Comparison of ENCODE assay signal across 9 mouse cellular contexts in genomic region chr13:43615194-43615576, GRCm38 (mm10). TPM values are rescaled to one million over a fixed set of nuclear protein-coding genes. Genes with fewer than 3 reads are reported as not detected.
A peak's percentile ranks its signal among the peaks of the same experiment; 100 is the strongest.
DNase-seq lines count a peak whose midpoint lies in the region; ATAC-seq and TF ChIP-seq lines count a peak whose summit lies in the region.
"Had no signal": no experiment of that assay in that cellular context is flagged by ENCODE, and none has a peak within 500 bp of the region (broad histone marks: within the 10 kb centered on the region; RNA-seq: fewer than 3 reads in every experiment).

No protein-coding gene starts in this region.

- peak overlapping the region; percentile 75 for H3K4me3 ChIP-seq in heart, embryonic 11.5 days (ENCODE audit: low read depth, low read length)
- H3K4me3 ChIP-seq in hindbrain, embryonic 16.5 days (ENCODE audit: low read length), result peak overlapping the region; percentile 95
- peak overlapping the region; percentile 82 for H3K4me3 ChIP-seq in midbrain, postnatal 0 days (ENCODE audit: low read depth, low read length)

- DNase-seq in heart, postnatal 25 days (ENCODE audit: low spot score), result no peak
- peak; percentile 61 for DNase-seq in ZHBTc4 (ENCODE audit: low read depth, low spot score)
- DNase-seq in midbrain, postnatal 0 days (ENCODE audit: low spot score), result no peak
- no peak for DNase-seq in spleen, adult 18-20 months
- no peak for DNase-seq in frontal cortex, postnatal 10 days (ENCODE audit: low spot score in 2 of 2)
- no peak for DNase-seq in urinary bladder, postnatal 10 days (ENCODE audit: low spot score)

- 22% methylated on average over 9 of the region's 9 CpGs for WGBS in heart, embryonic 11.5 days (ENCODE audit: insufficient replicate concordance)
- 15% methylated on average over 9 of the region's 9 CpGs for WGBS in hindbrain, embryonic 16.5 days
- WGBS in midbrain, postnatal 0 days, result 8% methylated on average over 9 of the region's 9 CpGs

- ATAC-seq in heart, embryonic 11.5 days (replicated peaks; ENCODE audit: insufficient number of reproducible peaks, low FRiP score, low TSS enrichment), result no peak
- peak; percentile 40 for ATAC-seq in hindbrain, embryonic 16.5 days
- ATAC-seq in midbrain, postnatal 0 days (ENCODE audit: low FRiP score), result no peak

- no peak for TF ChIP-seq CTCF in midbrain, postnatal 0 days (IDR thresholded peaks at IDR 0.05)

- H3K9me3 ChIP-seq in heart, embryonic 11.5 days (replicated peaks; ENCODE audit: control insufficient read depth, low read length), result no peaks in the 10 kb centered on the region
- H3K9me3 ChIP-seq in hindbrain, embryonic 16.5 days (ENCODE audit: control insufficient read depth, low read length), result no peaks in the 10 kb centered on the region
- no peaks in the 10 kb centered on the region for H3K9me3 ChIP-seq in midbrain, postnatal 0 days (ENCODE audit: low read length)
- H3K9me3 ChIP-seq: G1E had no signal

- H3K4me2 ChIP-seq in heart, embryonic 11.5 days, result peak overlapping the region; percentile 93
- peak overlapping the region; percentile 84 for H3K4me2 ChIP-seq in hindbrain, embryonic 16.5 days (ENCODE audit: low read length)
- peak overlapping the region; percentile 78 for H3K4me2 ChIP-seq in midbrain, postnatal 0 days (ENCODE audit: low read depth, low read length, poor library complexity, severe bottlenecking)

- intact Hi-C loops in heart, postnatal 25 days (cut with DNase I), result no loop called here

- H3K4me1 ChIP-seq in heart, embryonic 11.5 days (ENCODE audit: control insufficient read depth, insufficient read depth, low read length), result 0 out of 2 replicates have a peak, but pooled peaks cover 3% of the 10 kb centered on the region
- peaks cover 18% of the 10 kb centered on the region for H3K4me1 ChIP-seq in hindbrain, embryonic 16.5 days (ENCODE audit: control insufficient read depth, insufficient read depth, low read depth, low read length)
- peaks cover 7% of the 10 kb centered on the region; the same call in 1 of the 2 replicates for H3K4me1 ChIP-seq in midbrain, postnatal 0 days (ENCODE audit: insufficient read depth, low read length)

- no peak overlapping the region for H3K27ac ChIP-seq in heart, embryonic 11.5 days (ENCODE audit: low read depth, low read length)
- H3K27ac ChIP-seq in hindbrain, embryonic 16.5 days (ENCODE audit: low read depth, low read length), result peak overlapping the region; percentile 82
- peak overlapping the region; percentile 73 for H3K27ac ChIP-seq in midbrain, postnatal 0 days (ENCODE audit: low read depth, low read length)

- H3K36me3 ChIP-seq in heart, embryonic 11.5 days (ENCODE audit: control insufficient read depth, insufficient read depth, low read length), result no peaks in the 10 kb centered on the region
- H3K36me3 ChIP-seq in hindbrain, embryonic 16.5 days (ENCODE audit: control insufficient read depth, insufficient read depth, low read length), result no peaks in the 10 kb centered on the region
- no peaks in the 10 kb centered on the region for H3K36me3 ChIP-seq in midbrain, postnatal 0 days (ENCODE audit: insufficient read depth, low read length)
- H3K36me3 ChIP-seq: G1E had no signal

- peaks cover 7% of the 10 kb centered on the region for H3K27me3 ChIP-seq in heart, embryonic 11.5 days (ENCODE audit: control insufficient read depth, insufficient read depth, low read length)
- H3K27me3 ChIP-seq in hindbrain, embryonic 16.5 days (replicated peaks; ENCODE audit: control insufficient read depth, insufficient read depth, low read length), result no peaks in the 10 kb centered on the region
- no peaks in the 10 kb centered on the region for H3K27me3 ChIP-seq in midbrain, postnatal 0 days (ENCODE audit: insufficient read depth, low read length)

- peak overlapping the region; percentile 72 for H3K9ac ChIP-seq in heart, embryonic 11.5 days (ENCODE audit: low read depth, low read length)
- 0 out of 2 replicates have a peak overlapping the region, but pooled peaks have one; percentile 6 for H3K9ac ChIP-seq in hindbrain, embryonic 16.5 days (ENCODE audit: low read depth, low read length)
- H3K9ac ChIP-seq in midbrain, postnatal 0 days (replicated peaks; ENCODE audit: low read length, poor library complexity, severe bottlenecking), result peak overlapping the region; percentile 89

RNA-seq across cellular contexts. Expression of gene Rnf182, which starts 0.3 kb away (rescaled TPM):
- 0.55 and 4.3 TPM in 2 replicates for polyA plus RNA-seq in heart, embryonic 11.5 days (2014; fragmentation: Nextera tagmentation; extraction: Ambion mirVana)
- under 1 TPM in 1 of 2 experiments, not detected in 1; 0.22 TPM for total RNA-seq in heart, postnatal 25 days (2021)
- polyA plus RNA-seq in hindbrain, embryonic 16.5 days (2015; fragmentation: Nextera tagmentation; extraction: Ambion mirVana), result 30.5 and 34.1 TPM in 2 replicates
- total RNA-seq in midbrain, postnatal 0 days (2014; rRNA removed), result 6.0 and 10.2 TPM in 2 replicates
- polyA plus RNA-seq in midbrain, postnatal 0 days (2015; fragmentation: Nextera tagmentation; extraction: Ambion mirVana), result 22.2 and 25.5 TPM in 2 replicates
- polyA plus RNA-seq: G1E had no signal

RNA-seq across cellular contexts. Expression of gene Mcur1, which starts 55.2 kb away (rescaled TPM):
- 14.5 and 19.0 TPM in 2 replicates for polyA plus RNA-seq in heart, embryonic 11.5 days (2014; fragmentation: Nextera tagmentation; extraction: Ambion mirVana)
- 10 to 100 TPM; 45.0 to 46.3 TPM for total RNA-seq in heart, postnatal 25 days (2021)
- 6.2 and 8.0 TPM in 2 replicates for polyA plus RNA-seq in hindbrain, embryonic 16.5 days (2015; fragmentation: Nextera tagmentation; extraction: Ambion mirVana)
- total RNA-seq in midbrain, postnatal 0 days (2014; rRNA removed), result 9.9 and 10.9 TPM in 2 replicates
- polyA plus RNA-seq in midbrain, postnatal 0 days (2015; fragmentation: Nextera tagmentation; extraction: Ambion mirVana), result 6.1 and 7.0 TPM in 2 replicates

Comparison
In these comparisons a context has a peak if more than half of its experiments do, and no peak if none do; other contexts are left out.
1. H3K9ac ChIP-seq: peak in every context shown above with its lines; median percentile 89 in midbrain, postnatal 0 days; 72 in heart, embryonic 11.5 days; 6 in hindbrain, embryonic 16.5 days.